Mouse (Mus musculus): ENCODE measurements around the gene Ccar1. TPM values are rescaled to one million over a fixed set of nuclear protein-coding genes. Genes with fewer than 3 reads are reported as not detected.
"Not testable (repeated sequence)": the region's sequence is repeated elsewhere in the genome, so short reads cannot be mapped to it uniquely, and the experiment has no call there.

Ccar1 gene
- polyA plus RNA-seq, 1 experiment from 2014 or later: 174 TPM

DNA sequence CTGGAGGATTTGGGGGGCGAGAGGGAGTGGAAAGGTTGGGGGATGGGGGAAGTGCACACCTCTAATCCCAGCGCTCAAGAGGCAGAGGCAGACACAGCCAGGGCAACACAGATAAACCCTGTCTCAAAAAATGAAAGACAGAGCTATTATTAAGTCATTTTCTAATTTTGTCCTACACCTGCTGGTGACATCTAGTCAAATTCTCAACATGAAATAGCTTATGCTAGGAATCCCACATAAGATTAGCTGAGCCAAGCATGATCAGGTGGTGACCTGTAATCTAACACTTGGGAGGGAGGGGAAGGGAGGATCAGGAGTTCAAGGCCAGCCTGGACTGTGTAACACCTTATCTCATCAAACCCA, 986 bp upstream of the Ccar1 start:
- Histone ChIP-seq H3K4me1 (peaks cover 13% of the 10 kb centered on the region), H3K27ac (replicated peaks) (peak overlapping the region; percentile 98), H3K36me3 (replicated peaks) (peaks cover 30% of the 10 kb centered on the region), H3K27me3 (replicated peaks; ENCODE audit: low read depth, poor library complexity, severe bottlenecking) (no peaks in the 10 kb centered on the region), H3K4me3 (peak overlapping the region; percentile 98), H3K9me3 (no peaks in the 10 kb centered on the region)
- DNase-seq (ENCODE audit: low spot score): no peak
- WGBS: 41% methylated on average over 2 of the region's 2 CpGs

DNA sequence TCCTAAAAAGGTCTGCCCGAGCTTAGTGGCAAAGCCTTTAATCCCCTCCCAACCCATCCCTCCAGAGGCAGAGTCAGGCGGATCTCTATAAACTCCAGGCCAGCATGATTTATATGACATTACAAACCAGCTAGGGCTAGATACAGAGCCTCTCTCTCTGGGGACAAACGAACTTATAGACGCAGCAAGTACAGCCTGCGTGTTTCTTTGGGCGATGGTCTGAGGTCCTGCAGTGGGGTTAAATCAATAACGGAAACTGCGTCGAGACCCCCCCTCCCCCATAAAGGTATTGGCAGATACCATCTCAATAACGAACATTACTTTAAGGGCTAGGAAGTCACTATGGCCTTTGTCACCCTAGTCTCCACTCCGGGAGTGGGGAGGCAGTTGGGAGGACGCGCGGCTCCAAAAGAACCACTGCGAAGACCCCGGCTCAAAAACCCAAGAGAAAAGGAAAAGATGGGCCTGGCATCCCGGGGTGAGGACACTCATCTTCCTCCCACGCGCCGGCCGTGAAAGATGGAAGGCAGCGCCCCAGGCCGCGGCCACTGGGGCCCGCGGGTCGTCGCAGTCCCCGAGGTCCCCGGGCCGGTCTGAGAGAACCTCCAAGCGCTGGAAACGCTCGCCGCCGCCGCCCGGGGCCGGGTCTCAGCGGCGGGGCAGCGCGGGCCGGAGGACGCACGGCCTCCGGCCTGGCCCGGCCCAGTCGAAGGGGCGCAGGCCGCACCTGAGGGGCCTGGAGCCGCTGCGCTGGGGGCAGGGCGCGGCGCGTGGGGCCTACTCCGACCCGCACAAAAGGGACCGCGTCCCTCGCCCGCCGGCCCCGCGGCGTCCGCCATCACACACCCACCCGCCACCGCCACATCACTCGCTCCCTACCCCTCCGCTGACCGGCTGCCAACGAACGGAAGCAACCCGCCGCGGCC, 572 bp downstream of the Ccar1 start:
- 2% methylated on average over 78 of the region's 78 CpGs for WGBS
- no peaks in the 10 kb centered on the region for H3K9me3 ChIP-seq
- no peak for DNase-seq (ENCODE audit: low spot score)
- H3K27ac ChIP-seq (replicated peaks): peak overlapping the region; percentile 98
- peaks cover 46% of the 10 kb centered on the region for H3K36me3 ChIP-seq (replicated peaks)
- peak overlapping the region; percentile 98 for H3K4me3 ChIP-seq
- H3K27me3 ChIP-seq (replicated peaks; ENCODE audit: low read depth, poor library complexity, severe bottlenecking): no peaks in the 10 kb centered on the region
- peaks cover 13% of the 10 kb centered on the region for H3K4me1 ChIP-seq

DNA sequence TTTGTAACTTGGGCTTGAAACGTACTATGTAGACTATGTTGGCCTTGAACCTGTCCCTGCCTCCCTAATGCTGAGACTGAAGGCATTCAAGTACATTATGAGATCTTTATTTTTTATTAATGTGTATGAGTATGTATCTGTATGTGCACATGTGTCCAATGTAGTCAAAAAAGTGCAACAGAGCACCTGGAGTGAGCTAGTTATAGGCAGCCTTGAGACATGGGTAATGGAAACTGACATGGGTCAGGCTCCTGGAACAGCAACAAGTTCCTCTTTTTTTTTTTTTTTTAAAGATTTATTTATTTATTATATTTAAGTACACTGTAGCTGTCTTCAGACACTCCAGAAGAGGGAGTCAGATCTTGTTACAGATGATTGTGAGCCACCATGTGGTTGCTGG, 10.3 kb downstream of the Ccar1 start:
- H3K36me3 ChIP-seq (replicated peaks): peaks cover 100% of the 10 kb centered on the region
- H3K4me1 ChIP-seq; H3K27me3 ChIP-seq (replicated peaks; ENCODE audit: low read depth, poor library complexity, severe bottlenecking); H3K9me3 ChIP-seq; H3K27ac ChIP-seq (replicated peaks); DNase-seq (ENCODE audit: low spot score); H3K4me3 ChIP-seq: not testable (repeated sequence)
- WGBS: 89% methylated on average over 1 of the region's 1 CpGs

DNA sequence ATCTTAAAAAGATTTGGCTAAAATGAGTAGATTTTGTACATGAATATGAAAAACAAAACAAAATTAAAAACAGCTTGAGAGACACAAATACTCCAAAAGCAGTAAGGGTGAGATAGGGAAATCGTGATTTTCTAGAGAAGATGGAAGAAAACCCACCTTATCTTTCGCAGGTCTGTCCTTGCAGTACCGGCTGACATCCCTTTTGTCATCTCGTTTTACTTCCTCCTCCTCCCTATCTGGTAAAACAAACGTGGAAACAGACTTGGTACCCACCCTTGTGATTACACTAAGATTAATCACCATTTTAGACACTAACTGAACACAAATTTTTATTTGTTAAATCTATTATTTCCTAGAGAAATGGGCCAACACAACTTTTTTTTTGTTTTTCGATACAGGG, 41.3 kb downstream of the Ccar1 start:
- no peaks in the 10 kb centered on the region for H3K9me3 ChIP-seq
- H3K4me3 ChIP-seq: no peak overlapping the region
- H3K27me3 ChIP-seq (replicated peaks; ENCODE audit: low read depth, poor library complexity, severe bottlenecking): no peaks in the 10 kb centered on the region
- DNase-seq (ENCODE audit: low spot score): no peak
- H3K27ac ChIP-seq (replicated peaks): no peak overlapping the region
- peaks cover 98% of the 10 kb centered on the region for H3K36me3 ChIP-seq (replicated peaks)
- H3K4me1 ChIP-seq: no peaks in the 10 kb centered on the region
- 91% methylated on average over 6 of the region's 6 CpGs for WGBS

DNA sequence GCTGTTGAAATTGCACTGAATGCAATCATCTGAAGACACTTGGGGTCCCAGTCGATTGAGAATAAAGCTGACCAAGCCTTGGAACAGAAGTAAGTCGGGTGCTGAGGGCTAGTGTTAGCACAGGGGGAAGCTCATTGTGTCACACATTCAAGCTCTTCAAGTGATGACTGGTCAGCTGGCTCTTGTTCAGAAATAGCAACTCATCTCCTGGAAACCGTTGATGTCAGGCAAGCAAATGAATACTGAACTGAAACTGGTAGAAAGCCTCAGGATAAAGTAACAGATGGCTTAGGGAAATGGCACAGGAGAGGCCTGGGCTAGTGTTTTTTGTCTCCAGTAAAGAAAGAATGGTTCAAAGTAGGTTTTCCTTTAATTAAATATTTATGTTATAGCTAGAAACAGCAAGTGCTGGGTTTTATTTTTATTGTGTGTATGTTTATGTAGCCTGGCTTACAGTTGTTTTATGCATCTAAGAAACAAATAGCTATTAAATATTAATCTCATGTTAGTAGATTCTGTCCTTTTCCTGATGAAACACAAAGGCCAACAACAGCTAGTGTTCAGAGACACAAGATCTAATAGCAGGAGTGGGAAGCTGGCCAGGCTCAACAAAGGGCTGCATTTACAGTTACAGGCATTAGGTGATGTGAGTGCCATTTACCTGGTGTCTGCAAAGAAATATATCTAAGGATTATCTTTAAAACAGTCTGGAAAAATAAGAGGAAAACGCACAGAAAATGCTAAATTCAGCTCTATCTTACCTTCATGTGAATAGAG, 51.9 kb downstream of the Ccar1 start:
- Histone ChIP-seq H3K9me3 (no peaks in the 10 kb centered on the region), H3K36me3 (replicated peaks) (peaks cover 66% of the 10 kb centered on the region), H3K4me3 (no peak overlapping the region), H3K27ac (replicated peaks) (no peak overlapping the region), H3K27me3 (replicated peaks; ENCODE audit: low read depth, poor library complexity, severe bottlenecking) (no peaks in the 10 kb centered on the region), H3K4me1 (peaks cover 17% of the 10 kb centered on the region)
- WGBS: 87% methylated on average over 4 of the region's 4 CpGs
- DNase-seq (ENCODE audit: low spot score): no peak

DNA sequence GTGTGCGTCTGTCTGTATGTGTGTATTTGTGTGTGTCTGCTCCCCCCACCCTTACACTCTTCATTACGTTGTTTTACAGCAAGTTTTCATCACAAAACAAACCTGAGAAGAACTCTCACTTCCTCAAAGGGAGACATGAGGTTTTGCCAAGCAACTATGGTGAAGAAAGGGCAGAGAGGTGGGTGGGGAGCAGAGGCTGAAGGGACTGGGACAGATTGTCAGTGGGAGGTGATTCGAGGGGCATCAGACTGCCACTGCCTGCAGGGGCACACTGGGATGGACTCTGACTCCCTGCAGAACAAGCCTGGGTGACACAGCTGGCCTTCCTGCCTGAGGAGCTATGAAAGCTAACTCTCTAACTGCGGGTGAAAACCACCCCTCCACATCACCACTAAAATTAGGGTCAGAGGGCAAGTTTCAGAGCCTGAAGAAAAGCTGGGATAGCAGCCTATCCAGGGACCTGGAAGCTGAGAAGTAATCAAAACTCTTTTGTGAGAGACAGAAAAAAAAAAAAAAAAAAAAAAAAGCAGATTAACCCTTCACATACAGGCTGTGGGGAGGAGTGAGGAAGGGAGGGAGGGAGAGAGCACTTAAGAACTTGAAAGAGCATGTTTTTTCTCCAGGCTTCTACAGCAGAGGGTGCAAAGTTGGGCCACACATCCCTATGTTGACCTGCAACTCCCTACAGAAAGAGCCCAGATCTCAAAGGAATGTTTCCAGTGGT, 55.0 kb downstream of the Ccar1 start:
- Histone ChIP-seq H3K27ac (replicated peaks) (peak overlapping the region; percentile 69; the same call in 1 of the 2 replicates), H3K9me3 (no peaks in the 10 kb centered on the region), H3K36me3 (replicated peaks) (peaks cover 36% of the 10 kb centered on the region), H3K27me3 (replicated peaks; ENCODE audit: low read depth, poor library complexity, severe bottlenecking) (no peaks in the 10 kb centered on the region), H3K4me3 (no peak overlapping the region), H3K4me1 (peaks cover 17% of the 10 kb centered on the region)
- WGBS: 37% methylated on average over 4 of the region's 4 CpGs
- peak; percentile 50 for DNase-seq (ENCODE audit: low spot score)

DNA sequence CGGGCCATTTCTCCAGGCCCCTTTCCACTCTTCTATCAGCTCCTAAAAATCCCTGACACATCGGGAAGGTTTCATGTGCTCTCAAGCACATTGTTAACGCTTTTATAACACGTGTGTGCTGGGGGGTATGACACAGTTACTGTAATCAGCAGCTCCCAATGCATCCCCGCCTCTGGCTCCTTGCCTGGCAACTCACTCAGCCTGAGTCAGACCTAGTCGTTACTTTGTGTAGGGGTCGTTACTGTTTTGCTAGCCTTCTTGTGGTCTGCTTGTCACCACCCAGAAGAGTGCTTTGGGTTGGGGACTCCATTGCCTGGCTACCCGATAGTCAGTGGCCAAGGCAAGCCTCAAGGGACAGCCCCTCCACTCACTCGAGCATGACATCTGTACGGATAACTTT, 61.3 kb downstream of the Ccar1 start:
- Histone ChIP-seq H3K27me3 (replicated peaks; ENCODE audit: low read depth, poor library complexity, severe bottlenecking) (peaks cover 14% of the 10 kb centered on the region; the same call in 1 of the 2 replicates), H3K36me3 (replicated peaks) (no peaks in the 10 kb centered on the region), H3K4me1 (peaks cover 7% of the 10 kb centered on the region), H3K27ac (replicated peaks) (no peak overlapping the region), H3K9me3 (no peaks in the 10 kb centered on the region), H3K4me3 (no peak overlapping the region)
- WGBS: 77% methylated on average over 10 of the region's 10 CpGs
- no peak for DNase-seq (ENCODE audit: low spot score)

DNA sequence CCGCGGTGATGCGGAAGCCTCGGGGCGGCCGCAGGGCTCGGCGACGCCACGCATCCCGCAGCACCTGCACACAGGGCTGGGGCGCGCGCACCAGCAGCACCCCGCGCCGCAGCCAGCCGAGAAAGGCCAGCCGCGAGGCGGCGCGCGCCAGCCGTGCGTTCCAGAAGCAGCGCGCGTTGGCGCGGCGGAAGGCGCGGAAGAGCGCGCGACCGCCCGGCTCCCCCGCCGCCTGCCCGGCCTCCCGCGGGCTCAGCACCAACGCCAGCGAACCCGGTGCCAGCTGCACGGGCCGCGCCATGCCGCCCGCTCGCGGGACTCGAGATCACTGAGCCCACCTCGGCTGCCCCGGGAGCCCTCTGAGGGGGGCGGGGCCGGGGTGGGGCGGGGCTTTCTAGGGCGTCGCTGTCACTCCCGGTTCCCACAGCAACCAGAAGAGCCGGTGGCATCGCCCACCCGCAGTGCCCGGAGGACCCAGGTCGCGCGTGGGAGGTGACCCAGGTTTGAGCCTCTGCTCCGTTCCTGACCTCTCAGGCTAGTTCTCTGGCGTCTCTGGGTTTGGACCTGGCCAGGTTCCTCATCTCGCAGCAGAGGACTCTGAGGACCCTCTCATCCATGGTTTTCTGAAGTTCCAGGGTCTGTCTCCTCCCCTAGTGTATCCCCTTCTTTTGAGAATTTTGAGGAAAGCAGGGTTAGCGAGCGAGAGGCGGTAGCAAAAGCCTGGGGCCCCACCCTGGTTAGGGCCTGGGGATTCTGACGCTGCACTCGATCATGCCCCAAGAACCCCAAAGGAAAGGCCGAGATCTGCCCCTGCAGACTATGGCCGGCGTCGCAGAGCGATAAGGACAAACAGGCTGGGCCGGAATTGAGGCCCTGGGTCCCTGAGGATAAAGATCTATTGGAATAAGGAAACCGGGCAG, 66.1 kb downstream of the Ccar1 start, which contains the start of gene Stox1:
TSS of gene Stox1 (minus strand) at position 358 of the 917 bp plus-strand sequence.
- 1% methylated on average over 85 of the region's 85 CpGs for WGBS
- peak within 1 kb of the TSS; percentile 77 for H3K4me3 ChIP-seq
- peaks cover 38% of the 10 kb centered on the region for H3K4me1 ChIP-seq
- no peaks in the 10 kb centered on the region for H3K36me3 ChIP-seq (replicated peaks)
- H3K27me3 ChIP-seq (replicated peaks; ENCODE audit: low read depth, poor library complexity, severe bottlenecking): peaks cover 57% of the 10 kb centered on the region
- H3K9me3 ChIP-seq: no peaks in the 10 kb centered on the region
- peak within 1 kb of the TSS; percentile 75 for H3K27ac ChIP-seq (replicated peaks)
- DNase-seq (ENCODE audit: low spot score): peak; percentile 82

DNA sequence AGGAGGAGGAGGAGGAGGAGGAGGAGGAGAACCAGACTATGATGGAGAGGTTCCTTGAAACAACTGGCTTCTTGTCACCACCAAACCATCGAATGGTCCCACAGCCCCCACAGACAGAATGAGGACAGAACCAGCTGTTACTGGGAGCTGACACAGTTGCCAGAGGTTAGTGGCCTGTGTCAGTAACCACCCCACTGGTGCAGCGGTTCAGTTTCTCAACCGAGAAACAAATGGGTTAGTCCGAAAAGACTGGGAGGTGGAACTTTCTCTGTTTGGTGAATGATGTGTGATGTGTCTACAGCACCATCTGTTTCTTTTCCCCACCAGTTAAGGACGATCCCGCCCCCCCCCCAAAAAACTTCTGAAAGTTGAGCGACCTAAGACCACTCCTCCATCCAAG, 67.2 kb downstream of the Ccar1 start:
- DNase-seq (ENCODE audit: low spot score): no peak
- Histone ChIP-seq H3K4me1 (peaks cover 38% of the 10 kb centered on the region), H3K4me3 (peak overlapping the region; percentile 77), H3K9me3 (no peaks in the 10 kb centered on the region), H3K36me3 (replicated peaks) (no peaks in the 10 kb centered on the region), H3K27ac (replicated peaks) (no peak overlapping the region), H3K27me3 (replicated peaks; ENCODE audit: low read depth, poor library complexity, severe bottlenecking) (peaks cover 58% of the 10 kb centered on the region)
- 30% methylated on average over 7 of the region's 7 CpGs for WGBS

DNA sequence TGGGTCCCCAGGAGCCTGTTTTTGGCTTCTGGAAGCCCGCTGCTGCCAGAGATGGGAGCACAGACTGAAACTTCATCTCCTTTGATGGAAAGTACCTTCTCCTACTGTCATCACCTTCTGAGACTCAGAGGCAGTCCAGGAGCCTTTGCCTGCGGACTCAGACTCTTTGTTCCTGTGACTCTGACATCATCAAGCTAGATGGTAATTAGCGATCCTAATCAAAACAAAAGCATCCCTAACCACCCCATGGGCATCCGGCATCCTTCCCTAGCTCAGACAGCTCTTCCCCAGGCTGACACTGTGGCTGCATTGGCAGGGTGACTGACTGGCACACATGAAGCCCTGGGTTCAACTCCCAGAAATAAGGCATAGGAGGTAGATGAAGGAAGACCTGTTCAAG, 69.4 kb downstream of the Ccar1 start:
- Histone ChIP-seq H3K9me3 (no peaks in the 10 kb centered on the region), H3K27me3 (replicated peaks; ENCODE audit: low read depth, poor library complexity, severe bottlenecking) (peaks cover 58% of the 10 kb centered on the region), H3K4me1 (peaks cover 42% of the 10 kb centered on the region), H3K27ac (replicated peaks) (no peak overlapping the region), H3K4me3 (no peak overlapping the region), H3K36me3 (replicated peaks) (no peaks in the 10 kb centered on the region)
- no peak for DNase-seq (ENCODE audit: low spot score)
- WGBS: 18% methylated on average over 4 of the region's 4 CpGs

DNA sequence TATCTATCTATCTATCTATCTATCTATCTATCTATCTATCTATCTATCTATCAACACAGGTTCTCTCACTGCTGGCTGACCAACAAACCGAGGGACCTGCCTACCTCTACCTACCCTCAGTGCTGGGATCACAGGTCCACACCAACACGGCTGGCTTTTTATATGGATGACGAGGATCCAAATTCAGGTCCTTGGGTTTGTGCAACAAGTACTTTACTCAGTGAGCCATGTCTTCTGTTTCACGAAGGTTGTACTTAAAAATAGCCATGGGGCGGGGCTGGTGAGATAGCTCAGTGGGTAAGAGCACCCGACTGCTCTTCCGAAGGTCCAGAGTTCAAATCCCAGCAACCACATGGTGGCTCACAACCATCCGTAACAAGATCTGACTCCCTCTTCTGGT, 71.5 kb downstream of the Ccar1 start:
- H3K27me3 ChIP-seq (replicated peaks; ENCODE audit: low read depth, poor library complexity, severe bottlenecking): peaks cover 44% of the 10 kb centered on the region
- H3K36me3 ChIP-seq (replicated peaks); H3K9me3 ChIP-seq; DNase-seq (ENCODE audit: low spot score); H3K4me3 ChIP-seq; H3K27ac ChIP-seq (replicated peaks): not testable (repeated sequence)
- H3K4me1 ChIP-seq: peaks cover 34% of the 10 kb centered on the region
- 94% methylated on average over 8 of the region's 8 CpGs for WGBS

Measured in embryonic facial prominence, embryonic 10.5 days (tissue).